Mouse (Mus musculus) midbrain, embryonic 13.5 days (tissue): ENCODE data around the gene Gm45844. TPM values are rescaled to one million over a fixed set of nuclear protein-coding genes. Genes with fewer than 3 reads are reported as not detected.
"Not testable (repeated sequence)": the region's sequence is repeated elsewhere in the genome, so short reads cannot be mapped to it uniquely, and the experiment has no call there.

Experiments used
- ATAC-seq: fragments of 200-750 bp; cut with Nextera tagmentation; 2 replicates; pipeline ENCODE4 v1.8.0; 2017; ENCODE audit warnings: mild to moderate bottlenecking, moderate TSS enrichment, moderate library complexity
- H3K27ac ChIP-seq: fragments of 300-500 bp; sonication (generic); 2 replicates; pipeline ENCODE4 v1.5.1; 2015; ENCODE audit warnings: inconsistent platforms, mild to moderate bottlenecking, moderate library complexity
- H3K27me3 ChIP-seq: fragments of 300-500 bp; sonication (generic); 2 replicates; pipeline ENCODE4 v1.6.1; 2015; ENCODE audit warnings: mild to moderate bottlenecking, inconsistent platforms
- H3K36me3 ChIP-seq: fragments of 300-500 bp; sonication (generic); 2 replicates; pipeline ENCODE4 v1.6.1; 2015; ENCODE audit warnings: mild to moderate bottlenecking, inconsistent platforms
- H3K4me1 ChIP-seq: fragments of 300-500 bp; sonication (generic); replicated peaks from 2 replicates; pipeline ENCODE4 v1.6.1; 2015; ENCODE audit warnings: inconsistent platforms
- H3K4me2 ChIP-seq: fragments of 300-500 bp; sonication (generic); replicated peaks from 2 replicates; pipeline ENCODE4 v1.6.1; 2015; ENCODE audit warnings: moderate library complexity, mild to moderate bottlenecking, inconsistent platforms
- H3K4me3 ChIP-seq: fragments of 300-500 bp; sonication (generic); replicated peaks from 2 replicates; pipeline ENCODE4 v1.5.1; 2015; ENCODE audit warnings: mild to moderate bottlenecking, inconsistent platforms
- H3K9ac ChIP-seq: fragments of 300-500 bp; sonication (generic); replicated peaks from 2 replicates; pipeline ENCODE4 v1.6.1; 2015; ENCODE audit warnings: mild to moderate bottlenecking, inconsistent platforms
- H3K9me3 ChIP-seq: fragments of 300-500 bp; sonication (generic); 2 replicates; pipeline ENCODE4 v1.6.1; 2016; ENCODE audit warnings: mild to moderate bottlenecking, inconsistent platforms
- WGBS: fragments of 180-500 bp; shearing (Covaris S2); methylation state at CpG from one replicate; pipeline ENCODE4 v1.1.7; 2015; 5-methylcytosine and 5-hydroxymethylcytosine counted together
- polyA plus RNA-seq: library from polyadenylated mRNA; unstranded; fragments of >200 nt; fragmentation: Nextera tagmentation; extraction: Ambion mirVana; gene quantifications from 2 replicates; pipeline ENCODE4 v1.2.1, GENCODE M21; 2015

The Gm45844 gene
- polyA plus RNA-seq = 4.6 and 6.0 TPM in 2 replicates

DNA sequence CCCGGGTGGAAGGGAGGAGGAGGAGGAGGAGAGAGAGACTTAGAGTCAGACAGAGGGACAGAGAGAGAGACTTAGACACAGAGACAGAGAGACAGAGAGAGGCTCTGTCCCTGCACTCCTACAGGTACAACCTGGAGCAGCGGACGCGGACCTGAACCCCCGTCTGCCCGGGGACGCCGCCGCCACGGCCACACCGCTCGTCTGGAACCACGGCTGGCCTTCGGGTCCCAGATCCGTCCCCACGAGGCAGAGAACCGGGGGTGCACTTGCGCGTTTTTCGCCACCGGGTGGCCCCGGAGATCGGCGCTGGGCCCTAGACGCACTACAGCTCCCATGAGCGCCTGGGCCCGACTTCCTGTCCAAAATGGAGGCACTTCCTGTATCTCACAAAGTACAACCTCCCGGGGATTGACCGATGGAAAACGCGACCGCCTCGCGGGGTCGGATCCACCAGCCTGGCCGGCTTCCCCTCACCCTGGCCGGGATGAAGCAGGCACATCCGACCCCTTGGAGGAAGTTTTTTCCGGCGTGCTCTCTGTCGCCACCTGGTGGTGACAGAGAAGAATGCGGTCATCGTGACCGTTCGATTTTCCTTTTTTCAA is at the start of gene Gm45844:
TSS of gene Gm45844 (minus strand) at position 324 of the 602 bp plus-strand sequence.
- peak within 1 kb of the TSS; percentile 1; the same call in 1 of the 2 replicates for H3K9ac ChIP-seq
- H3K27ac ChIP-seq = peak within 1 kb of the TSS; percentile 19
- H3K4me2 ChIP-seq = peak within 1 kb of the TSS; percentile 27
- H3K4me3 ChIP-seq = peak within 1 kb of the TSS; percentile 36
- peaks cover 11% of the 10 kb centered on the region for H3K36me3 ChIP-seq
- ATAC-seq = peak; percentile 100
- H3K9me3 ChIP-seq, H3K27me3 ChIP-seq, H3K4me1 ChIP-seq: not testable (repeated sequence)
- WGBS = 45% methylated on average over 45 of the region's 45 CpGs

- no peak for ATAC-seq
- H3K9ac ChIP-seq = no peak overlapping the region
- no peaks in the 10 kb centered on the region for H3K27me3 ChIP-seq
- H3K4me2 ChIP-seq = no peak overlapping the region
- peaks cover 56% of the 10 kb centered on the region for H3K36me3 ChIP-seq
- H3K4me3 ChIP-seq = no peak overlapping the region
- no peaks in the 10 kb centered on the region for H3K9me3 ChIP-seq
- no peak overlapping the region for H3K27ac ChIP-seq
- H3K4me1 ChIP-seq = 0 out of 2 replicates have a peak, but pooled peaks cover 10% of the 10 kb centered on the region
- WGBS = 77% methylated on average over 16 of the region's 16 CpGs
Measured at GRCm38 (mm10) chr7:7295595-7295994, 17.5 kb upstream of the Gm45844 start.

- WGBS = 67% methylated on average over 1 of the region's 1 CpGs
- Histone ChIP-seq H3K36me3 (peaks cover 35% of the 10 kb centered on the region), H3K9me3 (peaks cover 3% of the 10 kb centered on the region; the same call in 1 of the 2 replicates), H3K9ac (no peak overlapping the region), H3K4me2 (no peak overlapping the region), H3K27me3 (no peaks in the 10 kb centered on the region), H3K4me3 (no peak overlapping the region), H3K4me1 (no peaks in the 10 kb centered on the region), H3K27ac (no peak overlapping the region)
- ATAC-seq = no peak
Measured at GRCm38 (mm10) chr7:7281383-7281782, 3.3 kb upstream of the Gm45844 start.

DNA sequence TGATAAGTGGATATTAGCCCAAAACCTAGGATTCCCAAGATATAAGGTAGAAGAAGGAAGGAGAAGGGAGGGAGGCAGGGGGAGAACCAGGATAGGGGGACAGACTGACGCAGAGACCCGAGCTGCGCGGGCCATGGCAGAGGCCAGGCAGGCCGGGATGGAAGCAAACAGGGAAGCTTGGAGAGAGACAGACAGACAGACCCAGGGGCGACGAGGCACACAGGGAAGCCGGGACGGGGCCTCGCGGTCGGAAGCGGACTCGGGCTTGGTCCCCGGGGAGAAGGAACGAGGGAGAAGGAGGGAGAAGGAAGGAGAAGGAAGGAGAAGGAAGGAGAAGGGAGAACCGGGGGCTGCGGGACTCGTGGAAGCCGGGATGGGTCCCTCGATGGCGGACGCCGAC is 533 bp downstream of the Gm45844 start:
- Histone ChIP-seq H3K27ac (peak overlapping the region; percentile 19), H3K4me2 (peak overlapping the region; percentile 27), H3K9ac (peak overlapping the region; percentile 1; the same call in 1 of the 2 replicates), H3K4me3 (peak overlapping the region; percentile 36)
- H3K27me3 ChIP-seq, H3K4me1 ChIP-seq, H3K36me3 ChIP-seq, H3K9me3 ChIP-seq: not testable (repeated sequence)
- peak; percentile 78 for ATAC-seq
- WGBS = 43% methylated on average over 24 of the region's 24 CpGs

DNA sequence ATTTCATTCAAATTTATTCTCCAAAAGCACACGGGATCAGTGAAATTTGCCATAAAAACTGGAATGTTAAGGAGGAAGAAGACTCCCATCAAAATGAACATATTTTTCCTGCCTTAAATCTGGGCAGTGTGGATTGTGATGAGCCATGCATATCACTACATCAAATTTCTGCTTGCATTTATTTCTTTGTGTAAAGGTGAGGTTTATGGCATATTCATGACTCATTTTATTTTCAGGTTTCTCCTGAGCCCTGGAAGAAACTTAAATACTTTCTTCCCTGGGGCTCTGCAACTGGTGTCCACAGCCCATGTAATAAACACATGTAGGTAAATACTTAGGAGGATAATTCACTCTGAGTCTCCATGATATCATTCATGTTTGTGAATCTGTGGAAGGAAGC is 30.9 kb downstream of the Gm45844 start, which contains the start of gene Vmn2r29:
TSS of gene Vmn2r29 (minus strand) at position 101 of the 400 bp plus-strand sequence.
- WGBS = no CpG with 5 or more reads among the region's 1 CpGs
- not testable (repeated sequence) for H3K4me1 ChIP-seq, H3K4me3 ChIP-seq, H3K9ac ChIP-seq, H3K4me2 ChIP-seq, H3K9me3 ChIP-seq, H3K27me3 ChIP-seq, ATAC-seq, H3K36me3 ChIP-seq, H3K27ac ChIP-seq

DNA sequence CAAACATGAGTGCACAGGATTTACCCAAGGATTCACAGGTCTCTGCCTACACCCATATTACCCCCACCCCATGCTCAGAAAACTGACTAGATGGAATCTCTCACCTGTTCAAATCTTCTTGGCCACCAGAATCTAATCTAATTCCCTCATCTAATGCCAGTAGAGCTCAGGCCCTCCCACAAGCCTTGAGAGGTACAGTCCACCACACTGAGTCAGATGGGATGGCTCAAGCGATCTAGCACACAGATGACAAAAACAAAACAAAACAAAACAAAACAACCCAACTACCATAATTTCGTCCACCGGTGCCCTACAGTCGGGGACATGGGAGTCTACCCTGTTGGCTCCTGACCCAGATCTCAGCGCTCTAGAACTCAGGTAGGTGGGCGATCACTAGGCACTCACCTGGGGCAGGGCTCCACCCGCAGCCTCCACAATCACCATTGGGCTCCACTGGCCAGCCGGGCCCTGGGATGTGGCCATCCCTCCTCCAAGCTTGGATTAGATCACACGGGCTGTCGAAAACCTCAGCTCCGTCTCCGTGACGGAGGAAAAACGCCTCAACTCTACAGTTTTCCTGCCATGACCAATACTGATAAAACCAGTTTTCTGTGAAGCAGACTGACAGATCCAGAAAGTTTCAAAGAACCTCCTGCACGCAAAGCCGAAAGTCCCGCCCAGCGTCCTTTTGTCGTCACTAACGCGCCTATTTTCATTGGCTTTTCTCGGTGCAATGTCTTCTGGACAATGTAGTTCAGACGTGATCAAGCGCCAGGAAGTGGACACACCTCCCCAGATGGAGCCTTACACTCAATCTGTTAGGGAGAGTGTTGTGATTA is 68.6 kb downstream of the Gm45844 start, which contains the start of gene Zfp772:
TSS of gene Zfp772 (minus strand) at position 686 of the 839 bp plus-strand sequence.
- Histone ChIP-seq H3K4me3 (peak within 1 kb of the TSS; percentile 49), H3K36me3 (peaks cover 17% of the 10 kb centered on the region), H3K4me2 (peak within 1 kb of the TSS; percentile 65), H3K9ac (peak within 1 kb of the TSS; percentile 63)
- not testable (repeated sequence) for H3K27me3 ChIP-seq, H3K9me3 ChIP-seq, H3K27ac ChIP-seq, H3K4me1 ChIP-seq, ATAC-seq
- 3% methylated on average over 24 of the region's 24 CpGs for WGBS

- WGBS = 11% methylated on average over 18 of the region's 18 CpGs
- Histone ChIP-seq H3K4me3 (peak overlapping the region; percentile 55), H3K36me3 (peaks cover 7% of the 10 kb centered on the region; the same call in 1 of the 2 replicates), H3K4me2 (peak overlapping the region; percentile 48), H3K27me3 (no peaks in the 10 kb centered on the region), H3K4me1 (0 out of 2 replicates have a peak, but pooled peaks cover 4% of the 10 kb centered on the region), H3K27ac (no peak overlapping the region), H3K9ac (peak overlapping the region; percentile 54; the same call in 1 of the 2 replicates), H3K9me3 (no peaks in the 10 kb centered on the region)
- peak; percentile 97 for ATAC-seq
Measured at GRCm38 (mm10) chr7:7188191-7188942, 89.7 kb downstream of the Gm45844 start.

- 39% methylated on average over 13 of the region's 13 CpGs for WGBS
- peak overlapping the region; percentile 54; the same call in 1 of the 2 replicates for H3K9ac ChIP-seq
- peak overlapping the region; percentile 48 for H3K4me2 ChIP-seq
- peaks cover 15% of the 10 kb centered on the region for H3K36me3 ChIP-seq
- H3K27me3 ChIP-seq = no peaks in the 10 kb centered on the region
- ATAC-seq = peak; percentile 44
- no peaks in the 10 kb centered on the region for H3K9me3 ChIP-seq
- no peak overlapping the region for H3K27ac ChIP-seq
- peak overlapping the region; percentile 55 for H3K4me3 ChIP-seq
- H3K4me1 ChIP-seq = 0 out of 2 replicates have a peak, but pooled peaks cover 4% of the 10 kb centered on the region
Measured at GRCm38 (mm10) chr7:7187417-7188190, 90.5 kb downstream of the Gm45844 start.

- peaks cover 31% of the 10 kb centered on the region for H3K36me3 ChIP-seq
- no peak overlapping the region for H3K4me2 ChIP-seq
- H3K9me3 ChIP-seq = no peaks in the 10 kb centered on the region
- H3K4me1 ChIP-seq = 0 out of 2 replicates have a peak, but pooled peaks cover 4% of the 10 kb centered on the region
- H3K27ac ChIP-seq = no peak overlapping the region
- no peak for ATAC-seq
- no peak overlapping the region for H3K9ac ChIP-seq
- H3K4me3 ChIP-seq = no peak overlapping the region
- WGBS = 92% methylated on average over 1 of the region's 1 CpGs
- H3K27me3 ChIP-seq = no peaks in the 10 kb centered on the region
Measured at GRCm38 (mm10) chr7:7185897-7186296, 92.2 kb downstream of the Gm45844 start.

- Histone ChIP-seq H3K27me3 (no peaks in the 10 kb centered on the region), H3K27ac (peak within 1 kb of the TSS; percentile 73; the same call in 1 of the 2 replicates), H3K9me3 (no peaks in the 10 kb centered on the region), H3K4me3 (peak within 1 kb of the TSS; percentile 80), H3K36me3 (peaks cover 10% of the 10 kb centered on the region), H3K9ac (peak within 1 kb of the TSS; percentile 79), H3K4me1 (peaks cover 7% of the 10 kb centered on the region), H3K4me2 (peak within 1 kb of the TSS; percentile 64)
- peak; percentile 98 for ATAC-seq
- 2% methylated on average over 26 of the region's 26 CpGs for WGBS
Measured at GRCm38 (mm10) chr7:7171227-7172147, 106.6 kb downstream of the Gm45844 start, which contains the start of gene Zfp418. Zfp418 (plus strand) TSS chr7:7171330.
